Mouse (Mus musculus) E14TG2a.4 (cell line): ENCODE results near the gene Klhdc3.

Experiments used
- CTCF ChIP-seq: conservative IDR thresholded peaks from 2 replicates; pipeline ENCODE4 v1.5.1; 2014; ENCODE audit warnings: low read length
- NANOG ChIP-seq: IDR thresholded peaks from 2 replicates; pipeline ENCODE4 v1.6.1; 2014; ENCODE audit warnings: borderline replicate concordance, low read length, mixed read lengths
- POU5F1 ChIP-seq: IDR thresholded peaks from 2 replicates; pipeline ENCODE4 v1.6.1; 2014; ENCODE audit warnings: low read length, borderline replicate concordance

- no peak for TF ChIP-seq CTCF
- TF ChIP-seq POU5F1 = no peak
- no peak for TF ChIP-seq NANOG
Observed at GRCm38 (mm10) chr17:46706375-46707089, 25.8 kb upstream of the Klhdc3 start.
